ENCODE assay signal across 30 mouse cellular contexts in the genomic region with DNA sequence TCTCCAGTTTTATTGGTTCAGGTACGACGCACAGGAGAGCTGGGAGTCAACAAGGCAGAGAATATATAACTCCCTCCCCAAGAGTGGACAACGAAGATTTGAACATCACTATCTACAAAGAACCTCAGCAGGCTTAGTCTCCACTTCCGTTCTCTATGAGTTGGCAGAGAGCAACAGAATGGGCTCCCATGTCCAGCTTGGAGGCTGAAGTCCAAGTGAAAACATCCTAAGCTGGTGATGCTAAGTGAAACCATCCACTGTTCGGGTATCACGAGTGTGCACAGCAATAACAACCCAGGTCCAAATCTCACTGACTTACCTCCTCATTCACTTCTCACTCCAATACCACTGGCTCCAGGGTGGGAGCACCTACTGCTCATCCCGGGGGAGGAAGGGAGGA.
"Had no signal": no experiment of that assay in that cellular context is flagged by ENCODE, and none has a peak within 500 bp of the region (broad histone marks: within the 10 kb centered on the region; RNA-seq: fewer than 3 reads in every experiment).

No protein-coding gene starts in this region.

- H3K9ac ChIP-seq: limb, embryonic 12.5 days; limb, embryonic 13.5 days; limb, embryonic 15.5 days; liver, embryonic 12.5 days; liver, embryonic 13.5 days; liver, embryonic 14.5 days; liver, embryonic 15.5 days; liver, postnatal 0 days; lung, embryonic 14.5 days; lung, embryonic 15.5 days; midbrain, embryonic 12.5 days; midbrain, embryonic 13.5 days; midbrain, embryonic 15.5 days had no signal

- H3K9me3 ChIP-seq: limb, embryonic 10.5 days; limb, embryonic 12.5 days; limb, embryonic 13.5 days; limb, embryonic 15.5 days; liver, embryonic 12.5 days; liver, embryonic 13.5 days; liver, embryonic 15.5 days; lung, embryonic 15.5 days; megakaryocyte, embryonic 14.5 days; midbrain, embryonic 10.5 days; midbrain, embryonic 12.5 days; midbrain, embryonic 13.5 days; midbrain, embryonic 15.5 days had no signal

- H3K27ac ChIP-seq: left cerebral cortex, adult 2 months; limb, embryonic 10.5 days; limb, embryonic 12.5 days; limb, embryonic 13.5 days; limb, embryonic 15.5 days; liver, embryonic 12.5 days; liver, embryonic 13.5 days; liver, embryonic 14.5 days; liver, embryonic 15.5 days; lung, embryonic 15.5 days; macrophage; midbrain, embryonic 10.5 days; midbrain, embryonic 12.5 days; midbrain, embryonic 13.5 days; midbrain, embryonic 15.5 days had no signal

- H3K4me2 ChIP-seq: limb, embryonic 12.5 days; limb, embryonic 13.5 days; limb, embryonic 15.5 days; liver, embryonic 11.5 days; liver, embryonic 12.5 days; liver, embryonic 13.5 days; liver, embryonic 15.5 days; lung, embryonic 14.5 days; lung, embryonic 15.5 days; midbrain, embryonic 12.5 days; midbrain, embryonic 13.5 days; midbrain, embryonic 15.5 days had no signal

- H3K36me3 ChIP-seq: limb, embryonic 10.5 days; limb, embryonic 12.5 days; limb, embryonic 13.5 days; limb, embryonic 15.5 days; liver, embryonic 12.5 days; liver, embryonic 13.5 days; liver, embryonic 15.5 days; lung, embryonic 15.5 days; midbrain, embryonic 10.5 days; midbrain, embryonic 12.5 days; midbrain, embryonic 13.5 days; midbrain, embryonic 15.5 days had no signal

- DNase-seq: left cerebral cortex, postnatal 4 days; liver; liver, embryonic 13.5 days; liver, postnatal 0 days; lung, adult 18-20 months; lung, adult 2 months; lung, embryonic 14.5 days; lung, postnatal 10 days; lung, postnatal 14 days; lung, postnatal 36 days; lung, postnatal 4 days; midbrain, embryonic 14.5 days had no signal

- ATAC-seq: liver, embryonic 12.5 days; liver, postnatal 0 days; lung, postnatal 0 days; midbrain, embryonic 13.5 days; midbrain, embryonic 15.5 days had no signal

- H3K4me3 ChIP-seq: left cerebral cortex, adult 2 months; limb, embryonic 10.5 days; limb, embryonic 12.5 days; limb, embryonic 13.5 days; limb, embryonic 15.5 days; liver, embryonic 12.5 days; liver, embryonic 13.5 days; liver, embryonic 15.5 days; lung, embryonic 15.5 days; megakaryocyte, embryonic 14.5 days; midbrain, embryonic 10.5 days; midbrain, embryonic 12.5 days; midbrain, embryonic 13.5 days; midbrain, embryonic 15.5 days; myocyte had no signal

- H3K27me3 ChIP-seq: limb, embryonic 12.5 days; limb, embryonic 13.5 days; limb, embryonic 15.5 days; liver, embryonic 12.5 days; liver, embryonic 13.5 days; liver, embryonic 15.5 days; lung, embryonic 15.5 days; megakaryocyte, embryonic 14.5 days; midbrain, embryonic 12.5 days; midbrain, embryonic 13.5 days; midbrain, embryonic 15.5 days had no signal

- H3K4me1 ChIP-seq: limb, embryonic 10.5 days; limb, embryonic 13.5 days; liver, embryonic 12.5 days; liver, embryonic 13.5 days; liver, embryonic 15.5 days; lung, embryonic 15.5 days; midbrain, embryonic 10.5 days; midbrain, embryonic 12.5 days; midbrain, embryonic 15.5 days had no signal
